Mouse (Mus musculus): ENCODE results near the gene Med15. TPM values are rescaled to one million over a fixed set of nuclear protein-coding genes. Genes with fewer than 3 reads are reported as not detected.
A peak's percentile ranks its signal among the peaks of the same experiment; 100 is the strongest.

Gene Med15
- polyA plus RNA-seq, 1 experiment from 2014 or later = 33.3 TPM

DNA sequence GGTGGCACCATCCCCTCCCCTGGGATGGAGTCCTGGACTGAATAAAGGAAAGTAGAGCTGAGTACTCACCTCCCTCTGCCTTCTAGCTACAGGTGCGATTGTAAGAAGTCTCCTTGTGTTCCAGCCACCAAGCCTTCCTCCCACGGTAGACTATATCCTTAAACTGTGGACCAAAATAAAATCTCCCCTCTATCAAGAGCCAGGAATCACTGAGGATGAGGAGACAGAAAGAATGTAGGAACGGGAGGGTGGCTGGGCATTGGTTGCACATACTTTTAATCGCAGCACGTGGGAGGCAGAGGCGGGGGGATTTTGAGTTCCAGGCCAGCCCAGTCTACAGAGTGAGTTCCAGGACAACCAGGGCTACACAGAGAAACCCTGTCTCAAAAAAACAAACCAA lies 260 bp downstream of the Med15 start:
- H3K4me1 ChIP-seq = peaks cover 9% of the 10 kb centered on the region; the same call in 1 of the 2 replicates
- 57% methylated on average over 6 of the region's 6 CpGs for WGBS
- no peaks in the 10 kb centered on the region for H3K36me3 ChIP-seq
- ATAC-seq (ENCODE audit: extremely low read depth, insufficient number of reproducible peaks, low FRiP score, low TSS enrichment) = no peak
- H3K9me3 ChIP-seq = no peaks in the 10 kb centered on the region
- no peak overlapping the region for H3K4me2 ChIP-seq
- no peak overlapping the region for H3K27ac ChIP-seq (replicated peaks)
- H3K4me3 ChIP-seq = no peak overlapping the region
- no peak overlapping the region for H3K9ac ChIP-seq
- peaks cover 21% of the 10 kb centered on the region for H3K27me3 ChIP-seq (replicated peaks)

DNA sequence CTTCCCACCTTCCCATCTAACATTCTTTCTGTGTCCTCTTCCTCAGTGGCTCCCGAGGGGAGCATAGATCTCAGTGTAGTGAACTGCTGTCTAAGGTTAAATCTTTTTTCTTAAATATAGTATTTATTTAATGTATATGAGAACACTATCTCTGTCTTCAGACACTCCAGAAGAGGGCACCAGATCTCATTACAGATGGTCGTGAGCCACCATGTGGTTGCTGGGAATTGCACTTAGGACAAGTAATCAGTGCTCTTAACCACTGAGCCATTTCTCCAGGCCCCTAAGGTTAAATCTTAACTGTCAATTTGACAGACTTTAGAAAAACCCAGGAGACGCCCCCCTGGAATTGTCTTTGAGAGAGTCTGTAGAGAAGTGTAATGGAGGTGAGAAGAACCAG lies 670 bp downstream of the Med15 start:
- H3K4me3 ChIP-seq = no peak overlapping the region
- H3K4me1 ChIP-seq = peaks cover 11% of the 10 kb centered on the region
- H3K4me2 ChIP-seq = no peak overlapping the region
- H3K27me3 ChIP-seq (replicated peaks) = peaks cover 21% of the 10 kb centered on the region
- no peak overlapping the region for H3K27ac ChIP-seq (replicated peaks)
- H3K36me3 ChIP-seq = no peaks in the 10 kb centered on the region
- H3K9me3 ChIP-seq = no peaks in the 10 kb centered on the region
- 26% methylated on average over 3 of the region's 3 CpGs for WGBS
- no peak overlapping the region for H3K9ac ChIP-seq
- no peak for ATAC-seq (ENCODE audit: extremely low read depth, insufficient number of reproducible peaks, low FRiP score, low TSS enrichment)

DNA sequence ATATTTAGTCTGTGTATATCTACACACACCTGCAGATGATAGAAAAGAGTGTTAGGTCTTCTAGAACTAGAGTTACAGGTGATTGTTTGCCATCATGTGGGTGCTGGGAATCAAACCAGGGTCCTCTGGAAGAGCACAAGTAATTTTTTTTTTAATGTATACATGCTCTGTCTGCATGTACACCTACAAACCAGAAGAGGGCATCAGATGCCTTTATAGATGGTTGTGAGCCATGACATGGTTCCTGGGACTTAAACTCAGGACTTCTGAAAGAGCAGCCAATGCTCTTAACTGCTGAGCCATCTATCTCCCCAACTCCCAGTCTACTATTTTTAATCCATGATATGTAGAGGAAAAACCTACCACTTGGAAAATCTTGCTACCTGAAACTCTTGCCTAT lies 2.7 kb downstream of the Med15 start:
- peaks cover 15% of the 10 kb centered on the region for H3K27me3 ChIP-seq (replicated peaks)
- no peak overlapping the region for H3K9ac ChIP-seq
- no peak overlapping the region for H3K27ac ChIP-seq (replicated peaks)

DNA sequence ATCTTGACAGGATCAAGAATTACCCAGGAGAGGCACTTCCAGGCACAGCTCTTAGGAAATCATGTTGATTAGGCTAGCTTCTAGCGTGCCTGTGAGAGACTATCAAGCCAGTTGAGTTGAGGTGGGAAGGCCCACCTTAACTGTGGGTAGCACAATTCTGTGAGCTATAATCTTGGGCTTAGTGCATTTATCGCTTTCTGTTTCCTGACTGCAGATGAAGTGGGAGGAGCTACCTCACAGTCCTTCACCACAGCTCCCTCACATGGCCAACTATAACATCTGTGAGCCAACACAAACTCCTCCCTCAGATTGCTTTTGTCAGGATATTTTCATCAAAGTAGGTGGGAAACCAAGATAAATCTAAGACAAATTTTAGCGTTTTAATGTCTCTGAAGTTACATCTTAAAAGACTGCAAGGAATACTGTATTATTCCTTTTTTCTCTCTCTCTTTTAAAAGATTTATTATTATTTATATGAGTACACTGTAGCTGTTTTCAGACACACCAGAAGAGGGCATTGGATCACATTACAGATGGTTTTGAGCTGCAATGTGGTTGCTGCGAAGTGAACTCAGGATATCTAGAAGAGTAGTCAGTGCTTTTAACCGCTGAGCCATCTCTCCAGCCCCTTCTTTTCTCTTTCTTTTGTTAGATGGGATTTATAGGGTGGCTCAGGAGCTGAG lies 5.4 kb downstream of the Med15 start:
- Histone ChIP-seq H3K9me3 (no peaks in the 10 kb centered on the region), H3K4me2 (peak overlapping the region; percentile 52), H3K27me3 (replicated peaks) (0 out of 2 replicates have a peak, but pooled peaks cover 2% of the 10 kb centered on the region), H3K4me3 (0 out of 2 replicates have a peak overlapping the region, but pooled peaks have one; percentile 17), H3K27ac (replicated peaks) (peak overlapping the region; percentile 50), H3K36me3 (no peaks in the 10 kb centered on the region), H3K9ac (peak overlapping the region; percentile 40; the same call in 1 of the 2 replicates), H3K4me1 (peaks cover 9% of the 10 kb centered on the region)
- ATAC-seq (ENCODE audit: extremely low read depth, insufficient number of reproducible peaks, low FRiP score, low TSS enrichment) = no peak
- WGBS = 20% methylated on average over 5 of the region's 5 CpGs

More for the DNA sequence above, 2.7 kb downstream of the Med15 start:
- Histone ChIP-seq H3K9me3 (no peaks in the 10 kb centered on the region), H3K4me1 (peaks cover 15% of the 10 kb centered on the region), H3K36me3 (no peaks in the 10 kb centered on the region), H3K4me2 (no peak overlapping the region), H3K4me3 (no peak overlapping the region)
- no peak for ATAC-seq (ENCODE audit: extremely low read depth, insufficient number of reproducible peaks, low FRiP score, low TSS enrichment)

DNA sequence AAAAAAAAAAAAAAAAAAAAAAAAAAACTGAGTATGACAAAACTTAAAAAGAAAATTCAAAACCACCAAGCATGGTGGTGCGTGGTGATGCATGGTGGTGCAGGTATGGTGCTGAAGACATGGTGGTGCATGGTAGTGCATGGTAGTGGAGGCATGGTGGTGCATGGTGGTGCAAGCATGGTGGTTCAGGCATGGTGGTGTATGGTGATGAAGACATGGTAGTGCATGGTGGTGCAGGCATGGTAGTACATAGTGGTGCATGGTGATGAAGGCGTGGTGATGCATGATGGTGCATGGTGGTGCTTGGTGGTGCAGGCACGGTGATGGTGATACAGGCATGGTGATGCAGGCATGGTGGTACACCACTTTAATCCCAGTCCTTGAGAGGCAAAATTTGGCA lies 8.2 kb downstream of the Med15 start:
- Histone ChIP-seq H3K27ac (replicated peaks) (no peak overlapping the region), H3K27me3 (replicated peaks) (no peaks in the 10 kb centered on the region), H3K4me2 (no peak overlapping the region), H3K36me3 (no peaks in the 10 kb centered on the region), H3K9ac (no peak overlapping the region), H3K4me1 (peaks cover 26% of the 10 kb centered on the region), H3K9me3 (no peaks in the 10 kb centered on the region), H3K4me3 (no peak overlapping the region)
- 86% methylated on average over 3 of the region's 3 CpGs for WGBS
- ATAC-seq (ENCODE audit: extremely low read depth, insufficient number of reproducible peaks, low FRiP score, low TSS enrichment) = no peak

DNA sequence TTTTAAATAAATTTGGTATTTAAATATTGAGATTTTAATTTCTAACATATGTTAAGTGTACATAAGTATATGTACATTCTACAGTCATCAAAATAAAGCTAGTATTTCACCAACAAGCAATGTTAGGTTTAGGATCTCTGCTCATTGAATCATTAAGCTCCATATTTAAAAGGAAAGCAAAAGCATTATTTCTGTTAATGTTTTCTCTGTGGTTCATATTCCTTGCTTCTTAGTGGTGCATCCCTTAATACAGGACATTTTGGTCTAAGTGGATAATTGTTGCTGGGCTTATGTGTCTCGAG lies 9.4 kb downstream of the Med15 start:
- H3K4me1 ChIP-seq = peaks cover 26% of the 10 kb centered on the region
- H3K4me2 ChIP-seq = peak overlapping the region; percentile 98
- H3K36me3 ChIP-seq = no peaks in the 10 kb centered on the region
- H3K9me3 ChIP-seq = no peaks in the 10 kb centered on the region
- no peak overlapping the region for H3K9ac ChIP-seq
- no peak for ATAC-seq (ENCODE audit: extremely low read depth, insufficient number of reproducible peaks, low FRiP score, low TSS enrichment)
- H3K27me3 ChIP-seq (replicated peaks) = no peaks in the 10 kb centered on the region
- 75% methylated on average over 1 of the region's 1 CpGs for WGBS
- no peak overlapping the region for H3K27ac ChIP-seq (replicated peaks)
- peak overlapping the region; percentile 94; the same call in 1 of the 2 replicates for H3K4me3 ChIP-seq

DNA sequence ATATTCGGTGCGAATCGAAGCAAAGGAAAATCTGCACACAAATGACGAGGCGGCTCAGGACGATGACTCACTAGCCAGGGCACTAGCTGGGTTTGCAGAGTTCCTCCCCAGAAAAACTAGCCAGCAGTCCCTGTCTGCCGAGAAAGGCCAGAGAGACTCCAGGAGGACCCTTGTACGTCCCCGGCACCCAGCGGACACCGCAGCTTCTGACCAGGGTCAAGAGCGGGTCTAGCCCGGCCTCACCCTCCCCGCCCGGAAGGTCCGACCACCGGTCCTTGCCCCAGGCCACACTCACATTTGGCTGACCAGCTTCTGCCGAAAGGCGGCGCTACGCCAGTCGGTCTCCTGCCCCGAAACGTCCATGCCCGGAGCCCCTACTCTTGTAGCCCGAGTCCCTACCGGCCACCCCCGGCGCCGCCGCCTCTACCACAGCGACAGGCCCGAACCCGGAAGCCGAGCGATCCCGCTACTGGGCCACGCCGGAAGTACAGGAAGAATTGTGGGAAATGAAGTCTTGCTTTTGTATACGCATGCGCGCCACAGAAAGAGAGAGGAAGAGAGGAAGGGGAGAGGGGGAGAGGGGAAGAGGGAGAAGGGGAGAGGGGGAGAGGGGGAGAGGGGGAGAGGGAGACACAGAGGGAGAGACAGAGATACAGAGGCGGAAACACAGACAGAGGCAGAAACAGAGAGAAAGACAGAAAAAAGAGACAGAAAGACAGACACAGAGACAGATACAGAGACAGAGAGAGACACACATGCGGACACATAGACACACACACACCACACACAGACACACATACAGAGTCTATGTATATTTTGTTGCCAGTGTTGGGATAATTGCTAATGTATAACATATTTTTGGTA lies 10.0 kb downstream of the Med15 start:
- 2% methylated on average over 44 of the region's 44 CpGs for WGBS
- H3K27ac ChIP-seq (replicated peaks) = peak overlapping the region; percentile 89

DNA sequence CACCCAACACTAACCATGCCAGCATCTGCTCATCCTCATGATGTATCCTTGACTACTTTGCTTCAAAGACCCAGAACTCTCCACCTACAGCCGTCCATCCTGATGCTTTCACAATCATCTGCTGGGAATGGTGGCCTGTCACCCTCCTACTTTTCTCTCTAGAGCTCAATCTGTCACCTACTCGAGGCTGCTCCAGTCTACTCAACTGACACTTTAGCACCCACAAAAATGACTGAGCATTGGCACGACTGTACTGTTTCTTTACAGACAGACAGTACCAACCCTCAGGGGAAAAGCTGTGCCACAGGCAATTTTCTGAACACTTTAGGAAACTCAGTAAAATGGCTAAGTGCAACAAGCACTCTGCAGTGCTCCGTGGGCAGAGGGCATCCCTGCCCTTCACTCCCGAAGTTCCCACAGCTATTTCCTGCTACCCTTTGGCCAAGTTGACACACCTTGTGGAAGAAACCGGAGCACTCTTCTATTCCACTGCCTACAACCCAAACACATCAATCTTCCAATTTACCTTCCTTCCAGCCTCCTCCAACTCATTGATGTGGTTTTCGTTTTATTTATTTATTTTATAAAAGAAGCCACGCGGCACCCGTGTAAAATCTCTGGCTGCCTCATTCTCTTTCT lies 10.8 kb downstream of the Med15 start:
- ATAC-seq (ENCODE audit: extremely low read depth, insufficient number of reproducible peaks, low FRiP score, low TSS enrichment) = no peak
- WGBS = 3% methylated on average over 10 of the region's 10 CpGs
- H3K4me3 ChIP-seq = peak overlapping the region; percentile 94
- peak overlapping the region; percentile 98 for H3K4me2 ChIP-seq
- H3K9ac ChIP-seq = peak overlapping the region; percentile 95
- no peaks in the 10 kb centered on the region for H3K9me3 ChIP-seq
- H3K27ac ChIP-seq (replicated peaks) = peak overlapping the region; percentile 89
- no peaks in the 10 kb centered on the region for H3K27me3 ChIP-seq (replicated peaks)
- H3K36me3 ChIP-seq = no peaks in the 10 kb centered on the region
- H3K4me1 ChIP-seq = peaks cover 32% of the 10 kb centered on the region

More for the DNA sequence above, 10.0 kb downstream of the Med15 start:
- no peaks in the 10 kb centered on the region for H3K36me3 ChIP-seq
- no peaks in the 10 kb centered on the region for H3K9me3 ChIP-seq
- H3K9ac ChIP-seq = peak overlapping the region; percentile 95
- H3K4me3 ChIP-seq = peak overlapping the region; percentile 94
- H3K27me3 ChIP-seq (replicated peaks) = no peaks in the 10 kb centered on the region
- peaks cover 31% of the 10 kb centered on the region for H3K4me1 ChIP-seq
- ATAC-seq (ENCODE audit: extremely low read depth, insufficient number of reproducible peaks, low FRiP score, low TSS enrichment) = peak; percentile 79
- H3K4me2 ChIP-seq = peak overlapping the region; percentile 98

DNA sequence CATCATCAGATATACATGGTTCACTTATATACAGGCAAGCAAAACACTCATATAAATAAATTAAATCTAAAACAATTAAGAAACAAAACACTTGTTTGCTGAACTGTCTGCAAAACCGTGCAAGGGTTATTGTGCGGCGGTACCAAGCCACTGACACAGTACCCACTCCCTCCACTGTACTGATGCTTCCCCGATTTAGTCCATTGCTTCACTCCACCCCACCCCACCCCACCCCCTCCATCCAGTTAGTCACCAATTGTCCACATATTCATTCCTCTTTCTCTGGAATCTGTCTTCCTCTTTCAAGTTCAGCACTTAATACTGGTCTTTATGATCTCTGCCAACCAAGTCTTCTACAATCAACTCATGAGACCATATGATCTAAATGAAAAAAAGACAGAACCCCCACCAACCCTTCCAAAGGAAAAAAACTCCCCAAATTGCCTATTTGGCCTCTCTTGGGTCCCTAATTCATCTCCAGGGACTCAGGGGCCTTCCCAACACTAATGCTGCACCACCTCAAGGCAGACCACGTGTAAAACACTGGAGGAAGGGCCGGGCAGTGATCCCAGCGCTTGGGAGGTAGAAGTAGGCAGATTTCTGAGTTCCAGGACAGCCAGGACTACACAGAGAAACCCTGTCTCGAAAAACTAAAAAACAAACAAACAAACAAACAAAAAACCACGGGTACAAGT lies 11.4 kb downstream of the Med15 start:
- 63% methylated on average over 9 of the region's 9 CpGs for WGBS
- Histone ChIP-seq H3K4me2 (peak overlapping the region; percentile 98), H3K4me1 (peaks cover 29% of the 10 kb centered on the region), H3K4me3 (peak overlapping the region; percentile 94), H3K27ac (replicated peaks) (0 out of 2 replicates have a peak overlapping the region, but pooled peaks have one; percentile 89), H3K9me3 (no peaks in the 10 kb centered on the region), H3K36me3 (no peaks in the 10 kb centered on the region), H3K9ac (peak overlapping the region; percentile 95), H3K27me3 (replicated peaks) (no peaks in the 10 kb centered on the region)
- ATAC-seq (ENCODE audit: extremely low read depth, insufficient number of reproducible peaks, low FRiP score, low TSS enrichment) = no peak

DNA sequence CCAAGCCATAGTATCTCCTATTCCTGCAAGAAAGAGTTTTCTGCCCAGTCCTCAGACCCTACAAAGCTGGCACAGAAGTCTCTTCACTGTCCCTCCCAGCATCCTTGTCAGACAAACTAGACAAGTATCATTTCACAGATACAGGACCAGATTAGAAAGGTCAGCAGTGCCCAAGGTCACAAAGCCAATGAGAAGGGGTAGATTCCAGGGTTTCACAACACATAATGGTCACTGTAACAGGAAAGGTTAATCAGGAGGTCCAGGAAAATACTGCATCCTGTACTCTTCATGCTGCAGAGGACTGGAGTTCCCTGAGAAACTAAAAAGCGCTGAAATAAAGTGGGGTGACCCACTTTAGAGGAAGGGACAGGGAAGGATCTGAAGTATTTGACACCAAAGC lies 14.9 kb downstream of the Med15 start:
- 70% methylated on average over 1 of the region's 1 CpGs for WGBS
- no peak for ATAC-seq (ENCODE audit: extremely low read depth, insufficient number of reproducible peaks, low FRiP score, low TSS enrichment)
- 0 out of 2 replicates have a peak overlapping the region, but pooled peaks have one; percentile 4 for H3K9ac ChIP-seq

DNA sequence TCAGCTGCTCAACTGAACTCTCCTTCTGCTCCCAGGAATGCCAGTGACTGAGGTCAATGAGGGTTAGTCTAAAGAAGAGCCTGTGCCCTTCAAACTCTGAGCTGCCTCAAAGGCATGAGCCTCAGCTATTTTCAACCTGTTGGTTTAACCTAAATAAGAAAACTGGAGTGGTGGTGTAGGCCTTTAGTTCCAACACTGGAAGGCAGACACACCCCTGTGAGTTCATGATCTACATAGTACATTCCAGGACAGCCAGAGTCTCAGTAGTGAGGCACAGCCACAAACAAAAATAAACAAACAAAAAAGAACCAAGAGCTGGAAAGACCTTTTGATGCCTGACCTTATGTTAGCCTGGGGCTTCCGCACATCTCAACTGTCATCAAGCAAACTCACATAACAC lies 25.1 kb downstream of the Med15 start:
- Histone ChIP-seq H3K9me3 (no peaks in the 10 kb centered on the region), H3K4me3 (no peak overlapping the region), H3K9ac (no peak overlapping the region), H3K27me3 (replicated peaks) (no peaks in the 10 kb centered on the region), H3K4me2 (no peak overlapping the region), H3K36me3 (peaks cover 33% of the 10 kb centered on the region), H3K27ac (replicated peaks) (peak overlapping the region; percentile 56), H3K4me1 (peaks cover 18% of the 10 kb centered on the region)
- ATAC-seq (ENCODE audit: extremely low read depth, insufficient number of reproducible peaks, low FRiP score, low TSS enrichment) = no peak
- 65% methylated on average over 1 of the region's 1 CpGs for WGBS

More for the DNA sequence above, 14.9 kb downstream of the Med15 start:
- no peaks in the 10 kb centered on the region for H3K27me3 ChIP-seq (replicated peaks)
- H3K9me3 ChIP-seq = no peaks in the 10 kb centered on the region
- H3K4me2 ChIP-seq = no peak overlapping the region
- H3K36me3 ChIP-seq = 0 out of 2 replicates have a peak, but pooled peaks cover 4% of the 10 kb centered on the region
- 0 out of 2 replicates have a peak overlapping the region, but pooled peaks have one; percentile 25 for H3K27ac ChIP-seq (replicated peaks)
- peaks cover 29% of the 10 kb centered on the region for H3K4me1 ChIP-seq
- no peak overlapping the region for H3K4me3 ChIP-seq

Data from heart, embryonic 13.5 days (tissue).